Mouse (Mus musculus) right cerebral cortex, postnatal 4 days (tissue): ENCODE results near the gene Ash1l.

Source experiments
- DNase-seq: peaks from one replicate; pipeline ENCODE4 v3.0.0-alpha.2; 2022

Ash1l gene

GRCm38 (mm10) chr3:89092509-89093090, 142.2 kb downstream of the Ash1l start:
- DNase-seq: peak; percentile 35

DNA sequence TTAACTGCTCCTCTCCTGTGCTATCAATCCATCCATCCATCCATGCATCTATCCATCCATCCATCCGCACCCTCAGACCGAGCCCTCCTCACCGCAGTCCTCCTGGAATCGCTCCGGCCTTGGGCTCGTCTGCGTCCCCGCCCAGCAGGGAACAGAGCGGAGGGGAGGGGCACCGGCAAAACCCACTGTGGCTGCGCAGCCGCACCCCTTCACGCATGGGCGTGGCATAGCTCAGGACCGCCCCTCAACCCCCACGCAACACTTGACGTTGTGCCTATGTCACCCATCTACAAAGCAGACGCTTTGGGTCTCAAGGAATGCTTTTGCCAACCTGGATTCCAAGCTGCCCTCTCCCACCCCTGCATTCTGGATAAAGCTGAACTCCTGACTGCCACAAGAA, 142.8 kb downstream of the Ash1l start, which contains the start of gene Rusc1:
TSS of gene Rusc1 (minus strand) at position 137 of the 400 bp plus-strand sequence.
- DNase-seq: peak; percentile 89

DNA sequence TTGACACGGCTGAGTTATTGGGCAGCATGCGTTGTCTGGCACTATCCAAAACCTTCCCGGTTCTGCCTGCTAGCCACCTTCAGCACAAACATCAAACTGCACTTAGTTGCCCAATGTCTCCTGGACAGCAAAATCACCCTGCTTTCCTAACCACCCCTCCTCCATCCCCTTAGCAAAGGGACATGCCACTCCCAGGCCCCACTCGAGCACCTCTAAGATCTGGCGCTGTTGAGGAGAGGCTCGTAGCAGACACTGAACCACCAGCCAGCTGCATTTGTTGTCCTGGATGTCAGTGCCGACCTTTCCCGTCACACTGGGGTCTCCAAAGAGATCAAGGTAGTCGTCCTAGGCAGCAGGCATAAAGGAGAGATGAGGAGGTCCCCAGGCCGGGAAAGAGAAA, 143.6 kb downstream of the Ash1l start:
- no peak for DNase-seq

DNA sequence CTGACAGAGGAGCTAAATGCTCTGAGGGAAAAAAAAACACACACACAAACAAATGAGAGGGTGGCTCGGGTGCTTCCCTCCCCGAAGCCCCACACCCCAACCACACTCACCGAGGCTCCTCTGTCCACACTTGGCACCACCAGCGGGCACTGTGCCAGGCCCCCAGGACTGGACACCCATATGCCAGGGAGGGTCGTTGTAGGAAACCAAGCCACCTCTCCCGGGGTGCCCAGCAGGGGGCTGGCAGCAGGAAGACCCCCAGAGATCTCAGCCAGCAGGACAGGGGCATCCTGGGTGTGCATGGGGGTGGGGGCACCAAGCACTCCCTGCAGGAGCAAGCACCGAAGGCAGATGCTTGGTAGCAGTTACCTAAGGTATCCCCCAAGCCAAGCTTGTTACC, 150.4 kb downstream of the Ash1l start, which contains the start of gene Gm43738:
TSS of gene Gm43738 (minus strand) at position 289 of the 400 bp plus-strand sequence.
- DNase-seq: peak; percentile 56

DNA sequence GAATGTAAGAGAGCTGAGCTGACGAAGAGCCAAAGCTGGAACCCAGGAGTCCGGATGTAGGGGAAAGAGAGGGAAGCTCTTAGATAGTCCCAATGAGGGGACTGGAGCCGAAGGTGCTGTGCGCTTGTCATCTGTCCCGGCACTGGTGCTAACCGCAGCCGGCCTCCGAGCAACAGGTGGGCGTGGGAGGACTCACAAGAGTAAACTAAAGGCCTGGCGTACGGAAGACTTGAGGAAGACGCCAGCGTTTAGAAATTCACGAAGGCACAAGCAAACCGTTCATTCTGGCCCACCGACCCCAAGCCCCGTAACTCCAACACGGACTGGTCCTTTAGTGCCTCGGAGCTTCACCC, 151.0 kb downstream of the Ash1l start:
- peak; percentile 49 for DNase-seq

DNA sequence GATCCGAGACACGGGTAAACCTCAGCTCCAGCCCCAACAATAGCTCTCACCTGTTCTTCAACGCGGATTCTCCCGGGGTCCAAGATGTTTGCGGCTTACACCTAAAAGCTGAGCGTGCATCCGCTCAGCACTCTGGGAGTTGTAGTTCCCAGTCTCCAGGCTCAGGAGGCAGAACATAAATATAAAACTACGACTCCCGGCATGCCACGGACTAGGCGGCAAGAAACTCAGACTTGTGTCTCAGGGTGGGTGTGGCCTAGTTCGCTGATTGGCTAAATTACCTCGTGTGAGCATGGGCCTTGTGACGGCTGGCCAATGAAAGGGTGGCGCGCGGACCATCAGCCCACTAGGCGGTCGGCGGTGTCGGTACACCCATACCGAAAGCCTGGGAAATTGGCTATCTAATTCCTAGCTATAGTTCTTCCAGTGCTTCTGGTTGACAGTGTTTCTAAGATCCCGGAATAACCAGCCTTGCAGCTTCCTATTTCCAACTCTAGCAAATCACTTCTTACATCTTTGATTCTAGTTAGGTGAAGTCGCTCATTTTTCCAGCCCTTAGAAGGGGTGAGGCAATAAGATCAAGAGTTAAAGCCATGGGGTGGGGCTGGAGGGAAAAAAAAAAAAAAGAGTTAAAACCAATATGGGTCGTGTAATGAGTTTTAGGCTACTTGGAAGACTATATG, 151.5 kb downstream of the Ash1l start, which contains the start of gene Fdps:
TSS of gene Fdps (minus strand) at position 148 of the 683 bp plus-strand sequence.
- DNase-seq: peak; percentile 87

- DNase-seq: no peak
Measured at GRCm38 (mm10) chr3:89102495-89103290, 152.3 kb downstream of the Ash1l start.

DNA sequence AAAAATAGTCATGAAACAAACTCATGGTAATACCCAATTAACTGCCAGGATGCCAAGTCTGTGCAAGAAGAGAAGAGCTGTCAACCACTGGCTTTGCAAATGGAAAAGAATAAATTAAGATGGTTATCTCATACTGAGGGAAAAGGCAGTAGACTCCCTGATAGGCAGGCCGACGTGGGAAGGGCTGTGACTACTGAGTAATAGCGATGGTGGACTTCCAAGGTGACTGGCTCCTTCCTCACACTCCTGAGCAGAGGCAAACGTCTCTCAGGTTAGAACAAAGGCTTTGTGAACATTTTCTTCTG, 152.8 kb downstream of the Ash1l start:
- no peak for DNase-seq

- DNase-seq: no peak
Measured at GRCm38 (mm10) chr3:89106881-89107280, 156.5 kb downstream of the Ash1l start.

DNA sequence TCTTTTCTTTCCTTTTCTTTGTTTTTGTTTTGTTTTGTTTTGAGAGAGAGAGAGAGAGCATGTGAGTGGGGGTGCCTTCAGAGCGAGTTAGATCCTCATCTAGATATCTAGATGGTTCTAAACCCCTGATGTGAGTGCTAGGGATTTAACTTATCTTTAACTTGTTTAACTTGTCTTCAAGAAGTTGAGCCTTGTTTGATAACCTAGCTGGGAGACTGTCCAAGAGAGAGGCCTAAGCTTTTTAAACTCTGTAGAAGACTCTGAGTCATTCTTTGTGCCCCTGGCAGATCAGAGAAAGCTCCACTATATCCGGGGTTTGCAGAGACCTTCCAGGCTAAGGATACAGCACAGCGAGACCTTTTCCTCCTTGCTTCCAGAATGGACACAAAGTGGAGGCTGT, 157.1 kb downstream of the Ash1l start:
- DNase-seq: no peak

DNA sequence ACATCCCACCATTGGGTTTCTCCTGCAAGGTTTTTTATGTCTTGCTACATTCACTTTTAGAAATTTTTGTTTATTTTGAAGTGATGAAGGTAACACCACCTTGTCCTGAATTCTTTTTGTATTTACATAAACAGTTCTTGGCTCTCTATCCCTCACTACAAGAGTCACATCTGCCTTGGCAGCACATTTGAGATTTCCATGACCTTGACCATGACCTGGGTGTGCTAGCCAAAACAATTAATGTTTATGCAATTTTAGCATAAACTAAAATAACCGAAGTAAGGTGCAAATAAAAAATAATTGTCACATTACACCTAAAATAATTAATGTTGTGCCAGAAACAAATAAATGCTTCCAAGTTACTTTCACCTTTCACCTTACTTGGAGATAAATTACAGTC, 157.7 kb downstream of the Ash1l start:
- no peak for DNase-seq

DNA sequence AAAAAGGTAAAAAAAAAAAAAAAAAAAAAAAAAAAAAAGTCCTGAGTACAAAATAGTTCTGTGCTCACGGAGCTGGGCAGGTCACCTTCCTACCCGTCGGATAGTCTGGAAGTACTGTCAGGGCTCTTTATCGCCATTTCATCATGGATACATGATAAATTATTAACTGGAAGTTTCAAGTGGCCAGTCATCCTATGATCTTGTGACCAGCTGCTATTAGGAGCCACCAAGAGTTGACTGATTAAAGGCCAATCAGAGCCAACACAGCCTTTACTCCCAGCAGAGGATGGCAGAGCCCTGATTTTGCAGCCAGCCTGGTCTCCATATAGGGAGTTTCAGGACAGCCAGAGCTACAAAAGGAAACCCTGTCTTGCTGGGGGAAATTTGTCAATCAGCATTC, 162.6 kb downstream of the Ash1l start:
- no peak for DNase-seq

DNA sequence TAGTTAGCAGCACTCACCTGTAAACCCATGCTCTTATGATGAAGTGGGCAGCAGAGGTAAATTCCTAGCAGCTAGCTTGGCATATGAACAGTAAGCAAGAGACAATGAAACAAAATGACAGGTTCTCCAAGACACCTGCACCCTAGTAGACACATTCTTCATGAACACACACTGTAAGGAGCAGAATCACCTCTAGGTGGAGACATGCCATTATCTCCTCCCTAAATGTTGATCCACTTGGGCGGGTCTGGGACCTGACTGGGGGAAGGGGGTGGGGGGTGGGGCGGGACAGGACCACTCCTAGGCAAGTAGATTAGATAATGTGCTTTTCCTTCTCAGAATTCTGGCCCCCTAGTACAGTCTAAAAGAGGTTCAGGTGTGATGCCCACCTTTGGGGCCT, 165.1 kb downstream of the Ash1l start:
- no peak for DNase-seq

DNA sequence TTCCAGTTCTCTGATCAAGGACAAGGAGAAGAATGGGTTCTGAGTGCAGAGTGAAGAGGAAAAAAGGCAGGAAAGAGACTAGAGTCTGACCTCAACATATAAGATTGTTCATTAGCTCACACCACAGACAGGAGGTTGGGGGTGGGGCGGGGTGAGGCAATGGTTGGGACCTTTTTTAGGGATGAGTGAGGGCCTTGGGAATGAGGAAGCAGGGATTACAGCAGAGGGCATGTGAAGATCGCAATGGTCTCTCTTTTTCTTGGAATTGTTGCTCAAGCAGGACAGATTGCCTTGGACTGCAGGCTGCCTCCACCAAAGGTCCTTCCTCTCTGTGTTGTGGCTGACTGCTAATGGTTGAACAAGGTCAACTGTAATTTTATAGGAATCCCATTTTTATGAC, 172.9 kb downstream of the Ash1l start:
- DNase-seq: no peak

DNA sequence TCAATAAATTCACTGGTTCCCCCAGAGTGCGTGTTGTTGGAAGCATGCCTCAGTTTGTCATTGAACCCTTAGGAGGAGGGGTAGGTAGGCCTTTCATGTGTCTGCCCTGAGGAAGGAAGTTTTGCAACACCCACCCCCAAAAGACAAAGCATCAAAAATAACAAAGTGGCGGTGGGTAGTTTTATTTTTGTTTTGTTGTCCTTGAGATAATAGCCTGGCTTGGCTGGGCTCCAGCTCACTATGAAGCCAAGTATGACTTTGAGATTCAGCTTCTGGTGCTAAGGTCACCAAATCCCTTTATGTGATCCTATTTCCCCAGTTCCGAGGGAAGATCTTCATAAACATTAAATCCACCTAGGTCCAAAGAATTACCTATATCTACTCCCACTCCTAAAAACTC, 173.8 kb downstream of the Ash1l start:
- DNase-seq: no peak

- DNase-seq: no peak
Measured at GRCm38 (mm10) chr3:89125981-89126380, 175.6 kb downstream of the Ash1l start.
